Mouse (Mus musculus) T-helper 1 cell (primary cell): ENCODE measurements around the gene Gm15737.

Experiments
- in situ Hi-C: fragments of 300-600 bp; cut with MboI, MseI; formaldehyde crosslinking; loops from one replicate; pipeline ENCODE4 v1.15.1; 2025; ENCODE audit warnings: high pct_unique_total_duplicates

The Gm15737 gene

DNA sequence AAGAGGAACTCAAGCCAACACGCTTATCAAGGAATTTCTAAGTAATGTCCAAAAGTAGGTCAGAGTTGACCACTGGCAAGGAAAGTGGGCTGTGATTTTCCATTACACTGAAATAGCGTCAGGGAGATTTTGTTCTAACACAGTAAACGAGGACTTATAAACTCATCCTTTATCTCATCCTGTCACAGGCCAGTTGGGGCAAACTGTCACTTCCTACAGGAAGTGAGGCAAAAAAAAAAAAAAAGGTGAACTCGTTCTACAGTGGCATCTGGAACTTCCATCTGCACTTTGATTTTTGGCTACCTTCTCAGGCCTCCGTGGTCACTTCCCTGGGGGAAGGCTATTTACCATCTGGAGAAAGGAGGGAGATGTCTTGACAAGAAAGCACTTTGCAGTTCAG is 5.7 kb downstream of the Gm15737 start:
- in situ Hi-C loops = loop anchor here (10.0 kb wide), 1 partner anchor 1480 kb away; no protein-coding TSS in a partner anchor

DNA sequence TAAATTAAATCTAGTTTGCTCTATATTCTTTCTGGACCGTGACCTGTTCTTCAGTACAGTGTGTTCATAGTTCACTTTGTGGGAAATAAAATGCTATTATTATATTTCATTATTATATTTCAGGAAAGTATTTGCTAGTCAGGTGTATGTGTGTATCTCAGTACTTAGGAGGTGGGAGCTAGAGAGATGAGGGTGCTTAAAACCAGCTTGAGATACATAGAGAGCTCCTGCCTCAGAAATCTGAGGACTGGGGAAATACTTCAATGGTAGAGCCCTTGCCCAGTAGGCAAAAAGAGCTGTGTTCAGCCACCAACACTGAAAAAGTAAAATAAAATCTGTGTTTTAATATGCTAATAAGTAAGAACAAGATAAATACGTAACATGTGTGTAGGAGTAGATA is 6.2 kb downstream of the Gm15737 start:
- in situ Hi-C loops = loop anchor here (10.0 kb wide), 1 partner anchor 1481 kb away; no protein-coding TSS in a partner anchor

DNA sequence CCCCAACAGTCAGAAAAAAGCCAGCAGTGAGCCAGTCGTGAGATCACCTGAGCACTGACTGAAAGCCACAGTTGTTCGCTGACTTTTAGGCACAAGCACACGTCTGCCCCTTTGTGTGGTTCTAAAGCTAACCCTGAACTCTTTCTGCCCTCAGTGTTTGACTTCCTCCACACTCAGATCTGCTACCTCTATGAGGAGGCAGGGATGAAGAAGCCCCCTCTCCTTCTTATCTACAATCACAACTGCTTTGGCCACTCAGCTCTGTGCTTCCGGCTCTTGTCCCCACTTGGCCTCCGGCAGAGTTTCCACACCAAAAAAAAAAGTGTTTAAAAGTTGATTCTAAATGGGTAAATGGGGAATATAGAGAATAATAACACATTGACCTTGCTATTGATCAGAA is 7.0 kb downstream of the Gm15737 start:
- in situ Hi-C loops = loop anchor here (10.0 kb wide), 1 partner anchor 1481 kb away; no protein-coding TSS in a partner anchor

DNA sequence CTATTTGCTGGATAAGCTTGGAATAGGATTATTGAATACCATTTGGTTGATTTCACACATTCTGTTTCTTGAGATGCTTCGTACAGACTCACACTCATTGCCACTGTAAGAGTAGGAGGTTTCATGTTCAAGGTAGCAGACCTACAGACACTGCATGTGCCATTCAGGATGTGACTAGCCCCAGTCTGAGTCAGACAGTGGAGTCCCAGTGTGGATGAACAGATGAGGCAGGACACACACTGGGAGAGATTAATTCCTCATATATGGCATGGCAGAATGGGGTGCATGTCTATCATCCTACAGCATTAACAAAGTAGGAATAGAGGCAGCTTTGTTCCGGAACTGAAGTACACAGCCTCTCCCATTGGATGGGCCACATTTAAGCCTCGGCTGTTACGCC is 8.1 kb downstream of the Gm15737 start:
- in situ Hi-C loops = loop anchor here (10.0 kb wide), 1 partner anchor 1482 kb away; no protein-coding TSS in a partner anchor

DNA sequence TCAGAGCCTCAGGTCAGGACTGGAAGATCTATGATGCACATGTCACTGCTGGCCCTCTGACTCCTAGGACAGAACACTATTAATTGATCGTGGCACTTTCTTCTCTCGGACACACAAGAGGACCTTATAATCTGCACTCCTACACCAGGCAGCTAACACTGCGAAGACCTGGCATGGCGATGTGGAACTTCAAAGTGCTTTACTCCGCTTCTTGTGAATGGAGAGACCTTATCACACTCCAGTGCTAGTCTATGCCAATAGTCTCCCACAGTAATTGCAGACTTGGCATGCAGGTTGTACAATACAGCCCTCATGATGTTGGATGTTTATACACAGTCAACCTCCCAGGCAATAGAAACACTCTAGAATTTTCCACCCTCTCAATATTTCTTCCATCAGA is 9.6 kb downstream of the Gm15737 start:
- in situ Hi-C loops = loop anchor here (10.0 kb wide), 1 partner anchor 1484 kb away; no protein-coding TSS in a partner anchor

DNA sequence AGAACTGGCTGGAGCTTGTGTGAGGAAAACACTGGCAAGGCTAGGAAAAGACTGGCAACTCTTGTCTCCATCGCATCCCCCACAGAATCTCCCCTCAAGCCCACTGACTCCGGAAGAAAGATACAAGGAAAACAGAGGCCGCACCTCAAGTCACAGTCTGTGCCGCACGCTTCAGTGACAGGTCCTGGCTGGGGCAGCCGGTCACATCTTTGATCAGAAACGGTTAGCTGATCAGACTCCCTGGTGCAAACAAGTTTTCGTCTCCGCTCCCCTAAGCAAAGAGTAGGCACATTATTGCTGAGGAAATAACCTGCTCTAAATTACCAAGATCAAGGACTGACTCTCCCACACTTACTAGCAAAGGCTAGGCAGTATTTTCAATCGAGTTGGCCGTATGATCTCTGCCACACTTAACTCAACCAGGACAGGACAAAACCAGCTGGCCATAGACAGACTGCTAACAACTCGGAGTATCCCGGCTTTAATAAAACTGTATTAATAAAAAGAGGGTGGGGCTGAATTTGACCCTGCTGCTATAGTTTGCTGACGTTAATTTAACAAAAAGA is 10.6 kb downstream of the Gm15737 start:
- in situ Hi-C loops = loop anchor here (10.0 kb wide), 1 partner anchor 1485 kb away; no protein-coding TSS in a partner anchor

GRCm38 (mm10) chr6:92882446-92882845 is 13.3 kb downstream of the Gm15737 start:
- in situ Hi-C loops = no loop called here

DNA sequence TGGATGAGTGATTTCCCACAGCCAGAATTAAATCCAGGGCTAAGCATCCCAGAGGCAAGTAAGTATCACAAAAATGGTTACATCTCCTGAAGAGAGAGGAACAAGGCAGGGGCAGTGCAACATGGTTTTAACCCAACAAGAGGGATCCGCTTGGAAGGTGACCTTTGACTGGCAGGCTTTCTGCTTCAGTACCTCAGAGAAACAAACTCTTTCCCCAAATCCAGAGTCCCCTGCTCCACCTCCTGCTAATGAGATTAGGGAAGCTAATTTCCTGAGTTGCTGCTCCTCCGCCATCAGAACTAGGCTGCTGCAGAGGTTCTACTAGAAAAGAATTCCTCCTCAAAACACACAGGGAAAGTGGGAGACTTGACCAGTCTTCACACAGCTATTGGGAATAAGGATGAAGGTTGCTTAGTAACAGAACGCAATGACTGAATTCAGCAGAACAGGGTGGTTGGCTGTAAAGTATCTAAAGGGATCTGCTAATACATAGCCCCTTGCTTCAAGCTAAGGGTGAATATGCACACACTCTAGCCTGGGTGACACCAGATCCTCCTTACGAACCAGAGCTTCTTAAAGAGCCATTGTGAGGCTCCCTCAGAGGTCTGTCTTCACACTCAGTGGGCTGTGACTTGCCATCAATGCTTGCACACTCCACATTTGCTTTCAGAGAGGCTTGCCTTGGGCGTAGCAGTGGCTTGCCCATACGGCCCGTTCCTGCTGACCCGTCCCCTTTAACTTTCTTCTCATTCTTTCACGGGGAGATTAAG is 14.2 kb downstream of the Gm15737 start:
- in situ Hi-C loops = no loop called here

DNA sequence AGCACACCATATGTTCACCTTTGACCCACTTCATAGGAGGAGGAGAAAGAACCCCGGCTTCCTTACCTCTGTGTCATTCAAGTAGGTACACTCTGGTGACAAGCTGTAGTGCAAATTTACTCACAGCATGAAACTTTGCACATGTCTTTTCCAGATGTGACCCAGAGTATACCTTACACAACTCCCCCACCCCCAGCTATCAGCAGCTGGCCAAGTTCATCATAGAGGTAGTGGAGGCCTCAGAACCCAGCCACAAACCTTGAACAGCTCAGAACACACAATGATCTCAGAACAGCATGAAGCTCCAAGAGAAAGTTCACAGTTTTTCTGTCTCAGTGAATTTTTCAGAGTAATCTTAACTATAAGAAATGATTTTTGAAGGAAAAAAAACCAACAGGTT is 22.4 kb downstream of the Gm15737 start:
- in situ Hi-C loops = no loop called here

GRCm38 (mm10) chr6:92904037-92904436 is 34.9 kb downstream of the Gm15737 start:
- in situ Hi-C loops = loop anchor here (10.0 kb wide), 1 partner anchor 1431 kb away; no protein-coding TSS in a partner anchor

GRCm38 (mm10) chr6:92904491-92904890 is 35.3 kb downstream of the Gm15737 start:
- in situ Hi-C loops = loop anchor here (10.0 kb wide), 1 partner anchor 1430 kb away; no protein-coding TSS in a partner anchor

DNA sequence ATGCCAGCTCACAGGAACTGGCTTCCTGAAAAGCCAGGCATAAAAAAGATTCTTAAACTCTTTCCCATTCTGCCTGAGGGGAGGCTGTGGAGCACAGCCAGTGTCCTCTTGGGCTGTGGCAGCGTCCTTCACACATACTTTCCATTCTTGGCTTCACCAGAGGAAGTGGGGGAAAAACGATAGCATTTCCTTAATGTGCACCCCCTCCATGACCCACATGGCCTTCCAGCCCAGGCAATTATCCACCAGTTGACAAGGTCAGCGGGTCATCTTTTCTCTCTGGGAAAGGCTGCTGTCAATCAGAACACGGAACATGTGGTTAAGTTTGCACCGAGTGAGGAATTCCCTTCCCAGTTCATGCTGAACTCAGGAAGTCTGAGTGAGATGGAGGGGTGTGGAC is 36.8 kb downstream of the Gm15737 start:
- in situ Hi-C loops = loop anchor here (10.0 kb wide), 1 partner anchor 1429 kb away; no protein-coding TSS in a partner anchor

- in situ Hi-C loops = loop anchor here (10.0 kb wide), 1 partner anchor 1425 kb away; no protein-coding TSS in a partner anchor
Measured at GRCm38 (mm10) chr6:92909361-92909760, 40.2 kb downstream of the Gm15737 start.

- in situ Hi-C loops = no loop called here
Measured at GRCm38 (mm10) chr6:92910611-92911010, 41.5 kb downstream of the Gm15737 start.

GRCm38 (mm10) chr6:92920938-92921689 is 52.0 kb downstream of the Gm15737 start:
- in situ Hi-C loops = no loop called here

GRCm38 (mm10) chr6:92921843-92922242 is 52.7 kb downstream of the Gm15737 start:
- in situ Hi-C loops = no loop called here

- in situ Hi-C loops = no loop called here
Measured at GRCm38 (mm10) chr6:92924536-92924935, 55.4 kb downstream of the Gm15737 start.

GRCm38 (mm10) chr6:92928261-92928660 is 59.1 kb downstream of the Gm15737 start:
- in situ Hi-C loops = no loop called here
